Mouse (Mus musculus): ENCODE data around the gene Fermt3.
"Not testable (repeated sequence)": the region's sequence is repeated elsewhere in the genome, so short reads cannot be mapped to it uniquely, and the experiment has no call there.

The Fermt3 gene

GRCm38 (mm10) chr19:7019191-7019590, at the start of gene Fermt3:
TSS of gene Fermt3 (minus strand) at chr19:7019469.
- DNase-seq = no peak

GRCm38 (mm10) chr19:7068136-7068535, 48.9 kb upstream of the Fermt3 start:
- DNase-seq = peak; percentile 94 to 97

GRCm38 (mm10) chr19:7067344-7068050, 48.2 kb upstream of the Fermt3 start:
- DNase-seq = no peak

- DNase-seq = no peak
These were observed 47.6 kb upstream of the Fermt3 start for GRCm38 (mm10) chr19:7066828-7067342.

GRCm38 (mm10) chr19:7066034-7066827, 47.0 kb upstream of the Fermt3 start:
- peak; percentile 83 to 88 for DNase-seq

- peak; percentile 94 to 96 for DNase-seq
These were observed 45.3 kb upstream of the Fermt3 start for GRCm38 (mm10) chr19:7064571-7064970.

- peak; percentile 64 to 66 for DNase-seq
These were observed 43.6 kb upstream of the Fermt3 start for GRCm38 (mm10) chr19:7062916-7063315.

GRCm38 (mm10) chr19:7062110-7062509, 42.8 kb upstream of the Fermt3 start:
- DNase-seq = no peak

GRCm38 (mm10) chr19:7058541-7058940, 39.3 kb upstream of the Fermt3 start:
- no peak for DNase-seq

GRCm38 (mm10) chr19:7057722-7058207, 38.5 kb upstream of the Fermt3 start:
- DNase-seq = peak; percentile 79 to 82

- DNase-seq = peak; percentile 71 to 75
These were observed 38.0 kb upstream of the Fermt3 start for GRCm38 (mm10) chr19:7057126-7057721.

- DNase-seq = peak; percentile 81 to 82
These were observed 37.2 kb upstream of the Fermt3 start, which contains the start of gene Macrod1 for GRCm38 (mm10) chr19:7056248-7057087. TSS of gene Macrod1 (plus strand) at chr19:7056810.

GRCm38 (mm10) chr19:7055173-7055572, 35.9 kb upstream of the Fermt3 start:
- DNase-seq = no peak

- DNase-seq = peak in 1 of 2 experiments; percentile 15
These were observed 35.5 kb upstream of the Fermt3 start for GRCm38 (mm10) chr19:7054772-7055171.

GRCm38 (mm10) chr19:7053382-7053781, 34.1 kb upstream of the Fermt3 start:
- not testable (repeated sequence) for DNase-seq

GRCm38 (mm10) chr19:7044706-7045105, 25.4 kb upstream of the Fermt3 start:
- no peak for DNase-seq

GRCm38 (mm10) chr19:7044279-7044678, 25.0 kb upstream of the Fermt3 start:
- no peak for DNase-seq

- peak in 1 of 2 experiments; percentile 41 for DNase-seq
These were observed 21.9 kb upstream of the Fermt3 start for GRCm38 (mm10) chr19:7041171-7041570.

- DNase-seq = no peak
These were observed 21.4 kb upstream of the Fermt3 start for GRCm38 (mm10) chr19:7040637-7041130.

- peak; percentile 99 for DNase-seq
These were observed 20.8 kb upstream of the Fermt3 start, which contains the start of gene Stip1 for GRCm38 (mm10) chr19:7039841-7040636. TSS of gene Stip1 (minus strand) at chr19:7039967.
